Mouse (Mus musculus): ENCODE measurements at regions not wholly inside any gene's neighbourhood (a gene's known extent, or its start where the extent isn't known, plus 50 kb on each side); places are given as distances from the start of the nearest gene placed in this dataset.

- no peak overlapping the region for H3K4me3 ChIP-seq (ENCODE audit: low read length)
- H3K4me1 ChIP-seq (ENCODE audit: insufficient read depth, low read length), result peaks cover 4% of the 10 kb centered on the region; the same call in 1 of the 2 replicates
- no peak overlapping the region for H3K27ac ChIP-seq
- no peak overlapping the region for H3K4me2 ChIP-seq (ENCODE audit: low read depth, low read length)
- no peak for ATAC-seq
- no peaks in the 10 kb centered on the region for H3K27me3 ChIP-seq (ENCODE audit: insufficient read depth, low read length)
- H3K36me3 ChIP-seq (ENCODE audit: insufficient read depth, low read length), result no peaks in the 10 kb centered on the region
- peak; percentile 69 for DNase-seq (ENCODE audit: low spot score)
- H3K9me3 ChIP-seq (ENCODE audit: low read length), result no peaks in the 10 kb centered on the region
- TF ChIP-seq CTCF (IDR thresholded peaks at IDR 0.05; ENCODE audit: low read depth), result peak; percentile 70
- WGBS, result 52% methylated on average over 13 of the region's 13 CpGs
- H3K9ac ChIP-seq (replicated peaks; ENCODE audit: low read length), result no peak overlapping the region
These were observed 273.5 kb downstream of the Prex1 start for GRCm38 (mm10) chr2:166439847-166440775.

GRCm38 (mm10) chr2:166438207-166438606, 275.4 kb downstream of the Prex1 start:
- H3K27ac ChIP-seq, result no peak overlapping the region
- no peaks in the 10 kb centered on the region for H3K9me3 ChIP-seq (ENCODE audit: low read length)
- TF ChIP-seq CTCF (IDR thresholded peaks at IDR 0.05; ENCODE audit: low read depth), result no peak
- ATAC-seq, result no peak
- WGBS, result 53% methylated on average over 9 of the region's 9 CpGs
- H3K9ac ChIP-seq (replicated peaks; ENCODE audit: low read length), result no peak overlapping the region
- H3K4me1 ChIP-seq (ENCODE audit: insufficient read depth, low read length), result peaks cover 11% of the 10 kb centered on the region; the same call in 1 of the 2 replicates
- H3K27me3 ChIP-seq (ENCODE audit: insufficient read depth, low read length), result no peaks in the 10 kb centered on the region
- no peak overlapping the region for H3K4me3 ChIP-seq (ENCODE audit: low read length)
- H3K4me2 ChIP-seq (ENCODE audit: low read depth, low read length), result no peak overlapping the region
- H3K36me3 ChIP-seq (ENCODE audit: insufficient read depth, low read length), result no peaks in the 10 kb centered on the region
- DNase-seq (ENCODE audit: low spot score), result no peak

DNA sequence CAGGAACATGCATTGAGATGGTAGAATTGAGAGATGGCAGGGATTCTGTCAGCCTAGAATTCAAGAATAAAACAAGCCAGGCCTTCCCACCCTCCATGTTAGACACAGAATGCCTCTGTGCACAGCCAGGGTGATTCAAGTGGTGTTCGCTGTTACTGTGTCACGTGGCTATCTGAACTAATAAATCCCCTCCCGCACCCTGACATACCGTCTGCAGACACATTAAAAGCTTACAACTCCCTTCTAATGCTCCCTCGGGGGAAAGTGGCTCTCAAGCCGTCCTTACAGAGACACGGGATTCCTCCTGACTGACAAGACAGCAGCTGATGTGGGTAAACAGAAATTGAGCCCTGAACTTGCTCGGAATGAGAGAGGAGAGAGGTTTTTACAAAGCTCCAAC, 279.1 kb downstream of the Prex1 start:
- no peak overlapping the region for H3K9ac ChIP-seq (replicated peaks; ENCODE audit: low read length)
- 0 out of 2 replicates have a peak, but pooled peaks cover 8% of the 10 kb centered on the region for H3K4me1 ChIP-seq (ENCODE audit: insufficient read depth, low read length)
- no peak overlapping the region for H3K4me2 ChIP-seq (ENCODE audit: low read depth, low read length)
- WGBS, result 53% methylated on average over 8 of the region's 8 CpGs
- no peak for ATAC-seq
- no peak for TF ChIP-seq CTCF (IDR thresholded peaks at IDR 0.05; ENCODE audit: low read depth)
- H3K27ac ChIP-seq, result no peak overlapping the region
- no peak overlapping the region for H3K4me3 ChIP-seq (ENCODE audit: low read length)
- H3K36me3 ChIP-seq (ENCODE audit: insufficient read depth, low read length), result no peaks in the 10 kb centered on the region
- no peak for DNase-seq (ENCODE audit: low spot score)
- H3K27me3 ChIP-seq (ENCODE audit: insufficient read depth, low read length), result no peaks in the 10 kb centered on the region
- no peaks in the 10 kb centered on the region for H3K9me3 ChIP-seq (ENCODE audit: low read length)

DNA sequence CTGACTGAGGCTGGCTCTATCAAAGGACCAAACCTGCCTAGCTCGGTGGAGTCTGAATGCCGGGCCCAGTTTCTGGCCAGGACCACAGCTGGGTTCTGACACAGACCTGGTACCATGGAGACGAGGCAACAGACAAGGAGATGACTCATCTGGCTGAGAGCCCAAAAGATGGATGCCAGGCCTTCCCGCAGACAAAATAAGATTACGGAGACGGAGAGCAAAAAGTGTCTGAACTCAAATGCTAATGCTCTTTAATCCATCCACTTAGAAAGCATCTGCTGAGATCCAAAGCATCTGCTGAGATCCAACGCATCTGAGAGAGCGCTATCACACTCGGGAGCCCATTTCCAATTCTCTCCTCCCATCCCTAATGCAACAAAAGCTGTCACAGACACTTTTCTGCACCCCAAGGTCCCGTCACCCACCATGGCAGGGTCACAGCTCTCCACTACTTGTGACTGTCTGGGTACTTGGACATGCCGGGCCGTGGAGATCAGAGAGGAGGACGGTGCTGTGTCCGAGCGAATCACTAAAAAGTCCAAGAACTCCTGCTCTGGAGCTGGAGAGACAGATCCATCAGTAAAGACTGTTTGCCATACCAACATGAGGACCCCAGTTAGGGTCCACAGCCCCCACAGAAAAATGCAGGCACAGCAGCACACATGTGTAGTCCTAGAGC, 278.3 kb upstream of the Sulf2 start:
- no peaks in the 10 kb centered on the region for H3K36me3 ChIP-seq (ENCODE audit: insufficient read depth, low read length)
- H3K9ac ChIP-seq (replicated peaks; ENCODE audit: low read length), result no peak overlapping the region
- ATAC-seq (peak; percentile 73), DNase-seq (ENCODE audit: low spot score) (peak; percentile 83)
- 0 out of 2 replicates have a peak, but pooled peaks cover 8% of the 10 kb centered on the region for H3K4me1 ChIP-seq (ENCODE audit: insufficient read depth, low read length)
- H3K27me3 ChIP-seq (ENCODE audit: insufficient read depth, low read length), result no peaks in the 10 kb centered on the region
- H3K9me3 ChIP-seq (ENCODE audit: low read length), result no peaks in the 10 kb centered on the region
- no peak overlapping the region for H3K4me2 ChIP-seq (ENCODE audit: low read depth, low read length)
- H3K4me3 ChIP-seq (ENCODE audit: low read length), result no peak overlapping the region
- no peak for TF ChIP-seq CTCF (IDR thresholded peaks at IDR 0.05; ENCODE audit: low read depth)
- 40% methylated on average over 15 of the region's 15 CpGs for WGBS
- H3K27ac ChIP-seq, result no peak overlapping the region

GRCm38 (mm10) chr2:166432948-166433654, 277.6 kb upstream of the Sulf2 start:
- Histone ChIP-seq H3K27ac (no peak overlapping the region), H3K36me3 (ENCODE audit: insufficient read depth, low read length) (no peaks in the 10 kb centered on the region), H3K9ac (replicated peaks; ENCODE audit: low read length) (no peak overlapping the region), H3K4me2 (ENCODE audit: low read depth, low read length) (no peak overlapping the region), H3K9me3 (ENCODE audit: low read length) (no peaks in the 10 kb centered on the region), H3K4me3 (ENCODE audit: low read length) (no peak overlapping the region), H3K4me1 (ENCODE audit: insufficient read depth, low read length) (0 out of 2 replicates have a peak, but pooled peaks cover 8% of the 10 kb centered on the region), H3K27me3 (ENCODE audit: insufficient read depth, low read length) (no peaks in the 10 kb centered on the region)
- no peak for TF ChIP-seq CTCF (IDR thresholded peaks at IDR 0.05; ENCODE audit: low read depth)
- WGBS, result 41% methylated on average over 13 of the region's 13 CpGs
- DNase-seq (ENCODE audit: low spot score), result no peak
- no peak for ATAC-seq

GRCm38 (mm10) chr2:166432531-166432930, 277.1 kb upstream of the Sulf2 start:
- Histone ChIP-seq H3K4me3 (ENCODE audit: low read length) (no peak overlapping the region), H3K27me3 (ENCODE audit: insufficient read depth, low read length) (no peaks in the 10 kb centered on the region), H3K9ac (replicated peaks; ENCODE audit: low read length) (no peak overlapping the region), H3K27ac (no peak overlapping the region), H3K36me3 (ENCODE audit: insufficient read depth, low read length) (no peaks in the 10 kb centered on the region), H3K9me3 (ENCODE audit: low read length) (no peaks in the 10 kb centered on the region), H3K4me1 (ENCODE audit: insufficient read depth, low read length) (0 out of 2 replicates have a peak, but pooled peaks cover 8% of the 10 kb centered on the region), H3K4me2 (ENCODE audit: low read depth, low read length) (no peak overlapping the region)
- TF ChIP-seq CTCF (IDR thresholded peaks at IDR 0.05; ENCODE audit: low read depth), result no peak
- ATAC-seq, result no peak
- 56% methylated on average over 8 of the region's 8 CpGs for WGBS
- no peak for DNase-seq (ENCODE audit: low spot score)
